Mouse (Mus musculus) heart, postnatal 10 days (tissue): ENCODE measurements around the gene Olfr107. TPM values are rescaled to one million over a fixed set of nuclear protein-coding genes. Genes with fewer than 3 reads are reported as not detected.

Experiments used
- DNase-seq, 2 experiments: peaks; one replicate each; pipeline ENCODE4 v3.0.0; 2021
- intact Hi-C: fragments of 180-260 bp; cut with DNase I; formaldehyde crosslinking; loops from one replicate; pipeline ENCODE4 v1.15.1; 2025
- total RNA-seq, 2 experiments: library from RNA; stranded (reverse); gene quantifications; 2 replicates each; pipeline ENCODE4 v1.2.3; 2021

Olfr107 gene
- not detected for total RNA-seq

DNA sequence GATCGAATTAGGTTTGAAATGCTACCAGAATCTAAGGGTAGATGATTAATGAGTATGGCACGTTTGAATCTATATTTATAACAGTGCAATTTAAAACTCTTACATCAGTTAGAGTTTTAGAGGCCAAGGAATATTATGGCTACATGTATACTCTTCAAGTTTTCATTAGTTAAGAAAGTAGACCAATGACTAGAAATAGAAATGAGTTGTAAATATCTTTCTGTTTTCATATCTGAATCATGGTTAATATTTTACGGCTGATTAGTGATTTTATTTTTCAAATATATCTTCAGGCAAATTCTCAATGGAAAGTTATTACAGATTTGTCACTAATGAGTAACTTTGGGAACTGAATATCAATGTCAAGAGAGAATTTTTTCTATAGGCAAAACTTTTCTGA, at the start of gene Olfr107:
Gene Olfr107, plus strand, starts transcription at position 301 of the 400 bp plus-strand sequence.
- intact Hi-C loops: no loop called here
- no peak for DNase-seq

DNA sequence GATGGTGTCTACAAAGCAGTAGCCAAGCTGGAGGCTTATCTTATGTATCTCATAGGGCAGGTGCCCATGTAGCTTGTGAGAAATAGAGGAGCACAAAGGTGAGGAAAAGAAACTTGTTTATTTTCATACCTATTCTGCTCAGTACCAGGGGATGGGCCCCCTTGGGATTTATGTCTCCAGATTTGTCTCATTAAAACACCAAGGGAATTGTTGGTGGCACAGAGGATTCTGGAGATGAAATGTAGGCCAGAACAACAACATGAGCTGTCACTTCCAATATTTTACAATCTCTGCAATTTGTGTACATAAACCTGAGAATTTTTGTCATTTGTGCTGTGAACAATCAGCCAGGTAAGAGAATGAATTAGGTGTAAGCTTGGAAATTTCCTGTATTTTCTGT, 39.7 kb upstream of the Olfr107 start, which contains the start of gene Olfr104-ps:
Gene Olfr104-ps, plus strand, starts transcription at position 301 of the 400 bp plus-strand sequence.
- intact Hi-C loops: no loop called here
- no peak for DNase-seq

DNA sequence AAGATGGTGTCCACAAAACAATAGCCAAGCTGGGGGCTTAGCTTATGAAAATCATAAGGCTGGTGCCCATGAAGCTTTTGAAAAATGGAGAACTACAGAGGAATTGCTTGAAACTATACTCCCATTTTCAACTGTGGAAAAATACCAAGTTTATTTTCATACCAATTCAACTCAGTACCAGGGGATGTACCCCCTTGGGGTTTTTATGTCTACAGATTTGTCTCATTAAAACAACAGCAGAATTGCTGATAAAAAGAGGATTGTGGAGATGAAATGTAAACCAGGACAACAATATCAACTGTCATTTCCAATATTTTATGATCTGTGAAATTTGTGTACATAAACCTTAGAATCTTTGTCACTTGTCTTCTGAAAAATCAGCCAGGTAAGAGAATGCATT, 20.3 kb upstream of the Olfr107 start, which contains the start of gene Olfr105-ps:
Gene Olfr105-ps, plus strand, starts transcription at position 301 of the 400 bp plus-strand sequence.
- DNase-seq: no peak
- intact Hi-C loops: no loop called here

DNA sequence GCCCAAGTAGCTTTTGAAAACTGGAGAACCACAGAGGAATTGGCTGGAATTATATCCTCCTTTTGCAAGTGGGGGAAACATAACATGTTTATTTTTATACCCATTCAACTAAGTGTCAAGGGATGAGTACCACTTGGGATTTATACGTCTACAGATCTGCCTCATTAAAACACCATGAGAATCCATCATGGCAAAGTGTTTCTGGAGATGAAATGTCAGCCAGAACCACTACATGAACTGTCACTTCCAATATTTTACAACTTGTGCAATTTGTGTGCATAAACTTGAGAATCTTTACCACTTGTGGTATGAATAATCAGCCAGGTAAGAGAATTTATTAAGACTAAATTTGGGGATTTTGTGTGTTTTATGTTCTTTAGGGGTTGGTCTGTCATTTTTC, 8.9 kb upstream of the Olfr107 start, which contains the start of gene Olfr106-ps:
Gene Olfr106-ps, plus strand, starts transcription at position 301 of the 400 bp plus-strand sequence.
- intact Hi-C loops: no loop called here
- DNase-seq: no peak

DNA sequence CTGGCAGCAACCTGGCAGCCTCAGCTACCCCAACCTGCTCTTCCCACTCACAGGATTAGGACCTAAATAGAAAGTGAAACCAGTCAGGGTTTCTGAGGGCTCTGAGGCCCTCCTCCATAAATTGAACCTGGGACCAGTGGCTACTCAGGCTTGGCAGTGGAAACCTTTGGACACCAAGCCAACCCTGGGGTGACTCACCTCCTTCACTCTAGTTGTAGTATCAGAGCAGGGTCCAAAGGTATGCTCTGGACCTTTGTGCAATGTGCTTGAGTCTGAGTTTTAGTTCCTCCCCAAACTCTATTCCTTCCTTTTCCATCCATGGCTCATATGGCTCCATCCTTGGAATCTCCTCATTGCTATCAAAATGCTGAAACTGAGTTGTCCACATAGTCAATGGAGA, 14.4 kb downstream of the Olfr107 start:
- intact Hi-C loops: no loop called here
- DNase-seq: no peak

- intact Hi-C loops: no loop called here
- DNase-seq: no peak
Observed at GRCm38 (mm10) chr17:37445180-37445579, 46.2 kb downstream of the Olfr107 start, which contains the start of gene Olfr108. Gene Olfr108 (plus strand): TSS chr17:37445480.

Other genes starting within 250 kb of the Olfr107 start
- not detected for gene Olfr93, start 237.7 kb upstream of the Olfr107 start, total RNA-seq
- not detected for gene Ubd, start 205.3 kb upstream of the Olfr107 start, total RNA-seq
- not detected for gene Olfr94, start 198.2 kb upstream of the Olfr107 start, total RNA-seq
- not detected for gene Olfr95, start 186.1 kb upstream of the Olfr107 start, total RNA-seq
- not detected for gene Olfr96, start 179.1 kb upstream of the Olfr107 start, total RNA-seq
- gene Olfr97, start 161.9 kb upstream of the Olfr107 start, total RNA-seq: not detected
- not detected for gene Olfr98, start 135.5 kb upstream of the Olfr107 start, total RNA-seq
- gene H2-M3, start 129.0 kb upstream of the Olfr107 start, total RNA-seq: 1 to 10 TPM; 3.2 to 4.0 TPM
- not detected for gene Olfr99, start 115.8 kb upstream of the Olfr107 start, total RNA-seq
- gene Olfr101, start 94.9 kb upstream of the Olfr107 start, total RNA-seq: not detected
- not detected for gene Olfr102, start 82.2 kb upstream of the Olfr107 start, total RNA-seq
- gene Olfr103, start 59.5 kb upstream of the Olfr107 start, total RNA-seq: not detected
- gene Olfr104-ps, start 39.6 kb upstream of the Olfr107 start, total RNA-seq: not detected
- not detected for gene Olfr105-ps, start 20.2 kb upstream of the Olfr107 start, total RNA-seq
- not detected for gene Olfr106-ps, start 8.8 kb upstream of the Olfr107 start, total RNA-seq
- gene Olfr108, start 46.3 kb downstream of the Olfr107 start, total RNA-seq: not detected
- not detected for gene Olfr109, start 59.7 kb downstream of the Olfr107 start, total RNA-seq
- gene H2-M2, start 84.3 kb downstream of the Olfr107 start, total RNA-seq: not detected
- gene Olfr110, start 93.2 kb downstream of the Olfr107 start, total RNA-seq: not detected
- not detected for gene Olfr111, start 108.8 kb downstream of the Olfr107 start, total RNA-seq
- not detected for gene Olfr112, start 170.2 kb downstream of the Olfr107 start, total RNA-seq
- not detected for gene Olfr113, start 178.4 kb downstream of the Olfr107 start, total RNA-seq
- not detected for gene Olfr114, start 193.5 kb downstream of the Olfr107 start, total RNA-seq
- not detected for gene Olfr115, start 227.9 kb downstream of the Olfr107 start, total RNA-seq
- not detected for gene Olfr116, start 228.0 kb downstream of the Olfr107 start, total RNA-seq